Mouse (Mus musculus): ENCODE results near the gene Rnd3. TPM values are rescaled to one million over a fixed set of nuclear protein-coding genes. Genes with fewer than 3 reads are reported as not detected.
A peak's percentile ranks its signal among the peaks of the same experiment; 100 is the strongest.

Gene Rnd3
- polyA plus RNA-seq, 1 experiment from 2014 or later, result 12.9 TPM

DNA sequence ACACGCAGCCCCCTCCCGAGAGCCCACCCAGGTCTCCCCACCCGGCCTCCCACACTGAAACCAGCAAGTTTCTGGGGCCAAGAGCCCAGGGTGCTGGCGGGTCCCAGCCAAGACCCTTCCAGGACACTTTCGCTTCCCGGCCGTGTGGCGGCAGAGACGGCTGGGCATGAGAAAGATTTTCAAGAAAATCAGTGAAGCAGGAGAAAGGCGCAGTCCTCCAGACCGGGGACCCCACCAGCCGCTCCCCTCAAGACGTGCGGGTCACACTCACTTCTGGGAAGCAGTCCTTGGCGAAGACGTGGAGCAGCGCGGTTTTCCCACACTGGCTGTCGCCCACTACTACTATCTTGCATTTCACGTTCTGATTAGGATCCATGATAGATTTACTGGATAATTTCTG, 457 bp downstream of the Rnd3 start:
- H3K9me3 ChIP-seq (replicated peaks; ENCODE audit: control insufficient read depth, low read length), result no peaks in the 10 kb centered on the region

DNA sequence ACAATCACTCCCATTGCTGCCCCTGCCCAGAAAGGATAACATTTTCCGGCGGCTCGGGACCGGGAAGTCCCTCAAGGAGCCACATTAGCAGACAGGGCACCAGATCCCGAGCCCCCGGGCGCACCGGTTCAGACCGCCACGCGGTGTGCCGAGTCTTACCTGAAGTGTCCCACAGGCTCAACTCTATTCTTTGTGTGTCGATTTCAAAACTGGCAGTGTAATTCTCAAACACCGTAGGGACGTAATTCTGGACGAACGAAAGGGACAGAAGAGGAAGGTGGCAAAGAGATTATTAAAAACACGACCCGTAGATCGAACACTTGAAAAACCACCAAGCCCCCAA, 875 bp downstream of the Rnd3 start:
- WGBS (ENCODE audit: insufficient replicate concordance), result under 1% methylated on average over 20 of the region's 20 CpGs
- peaks cover 17% of the 10 kb centered on the region for H3K27me3 ChIP-seq (ENCODE audit: control insufficient read depth, insufficient read depth, low read depth, low read length)

More for the DNA sequence above, 457 bp downstream of the Rnd3 start:
- Histone ChIP-seq H3K27me3 (ENCODE audit: control insufficient read depth, insufficient read depth, low read depth, low read length) (peaks cover 17% of the 10 kb centered on the region), H3K36me3 (ENCODE audit: control insufficient read depth, insufficient read depth) (no peaks in the 10 kb centered on the region), H3K9ac (ENCODE audit: low read depth, low read length) (peak overlapping the region; percentile 65), H3K4me2 (ENCODE audit: low read depth, low read length) (peak overlapping the region; percentile 47), H3K27ac (ENCODE audit: low read length) (peak overlapping the region; percentile 33; the same call in 1 of the 2 replicates), H3K4me3 (ENCODE audit: low read depth, low read length) (peak overlapping the region; percentile 64), H3K4me1 (ENCODE audit: control insufficient read depth, low read depth, low read length) (no peaks in the 10 kb centered on the region; the same call in 1 of the 2 replicates)
- no peak for ATAC-seq (ENCODE audit: low read depth)
- 1% methylated on average over 20 of the region's 20 CpGs for WGBS (ENCODE audit: insufficient replicate concordance)

DNA sequence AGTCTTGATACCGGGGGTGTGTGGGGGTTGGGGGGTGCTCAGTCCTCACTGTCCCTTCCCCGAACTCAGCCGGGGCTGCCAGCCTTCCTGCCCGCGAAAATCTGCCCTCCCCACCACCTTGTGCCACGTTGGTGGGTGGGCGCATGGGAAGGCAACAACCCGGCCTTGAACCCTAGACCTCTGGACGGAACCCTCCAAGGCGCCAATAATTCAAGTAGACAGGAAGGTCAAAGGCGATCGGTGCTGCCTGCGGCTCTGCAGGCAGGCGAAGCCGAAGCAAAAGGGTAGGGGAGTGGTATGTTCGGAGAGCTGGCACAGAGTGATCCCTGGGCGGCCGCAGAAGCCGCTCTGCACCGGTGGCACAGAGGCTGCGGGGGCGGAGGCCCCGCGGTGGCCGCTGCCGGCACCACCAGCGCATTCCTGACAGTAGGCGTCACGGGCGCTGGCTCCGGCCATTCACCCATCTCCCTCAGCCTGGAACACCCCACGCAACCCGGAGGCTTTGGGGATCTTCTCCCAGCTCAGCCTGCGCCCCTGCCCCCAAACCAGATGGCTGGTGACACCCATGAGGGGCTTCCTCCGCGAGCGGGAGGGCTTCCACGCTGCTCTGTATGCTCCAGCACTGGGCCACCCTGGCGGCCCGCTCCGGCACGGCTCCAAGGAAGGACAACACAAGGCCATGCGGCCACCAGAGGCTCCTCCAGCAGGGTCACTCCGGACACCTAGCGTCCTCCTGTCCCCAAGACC, 1.4 kb downstream of the Rnd3 start:
- peak; percentile 53 for ATAC-seq (ENCODE audit: low read depth)
- peak overlapping the region; percentile 59 for H3K27ac ChIP-seq (ENCODE audit: low read length)
- H3K4me3 ChIP-seq (ENCODE audit: low read depth, low read length), result peak overlapping the region; percentile 64
- under 1% methylated on average over 45 of the region's 45 CpGs for WGBS (ENCODE audit: insufficient replicate concordance)
- peak overlapping the region; percentile 65 for H3K9ac ChIP-seq (ENCODE audit: low read depth, low read length)
- no peaks in the 10 kb centered on the region; the same call in 1 of the 2 replicates for H3K4me1 ChIP-seq (ENCODE audit: control insufficient read depth, low read depth, low read length)
- peaks cover 17% of the 10 kb centered on the region for H3K27me3 ChIP-seq (ENCODE audit: control insufficient read depth, insufficient read depth, low read depth, low read length)
- no peaks in the 10 kb centered on the region for H3K36me3 ChIP-seq (ENCODE audit: control insufficient read depth, insufficient read depth)
- no peaks in the 10 kb centered on the region for H3K9me3 ChIP-seq (replicated peaks; ENCODE audit: control insufficient read depth, low read length)
- H3K4me2 ChIP-seq (ENCODE audit: low read depth, low read length), result peak overlapping the region; percentile 49

More for the DNA sequence above, 875 bp downstream of the Rnd3 start:
- Histone ChIP-seq H3K4me1 (ENCODE audit: control insufficient read depth, low read depth, low read length) (no peaks in the 10 kb centered on the region; the same call in 1 of the 2 replicates), H3K4me2 (ENCODE audit: low read depth, low read length) (peak overlapping the region; percentile 47), H3K9ac (ENCODE audit: low read depth, low read length) (peak overlapping the region; percentile 65), H3K27ac (ENCODE audit: low read length) (peak overlapping the region; percentile 59), H3K9me3 (replicated peaks; ENCODE audit: control insufficient read depth, low read length) (no peaks in the 10 kb centered on the region), H3K4me3 (ENCODE audit: low read depth, low read length) (peak overlapping the region; percentile 64), H3K36me3 (ENCODE audit: control insufficient read depth, insufficient read depth) (no peaks in the 10 kb centered on the region)
- 0 out of 2 replicates have a peak, but pooled peaks have one; percentile 4 for ATAC-seq (ENCODE audit: low read depth)

DNA sequence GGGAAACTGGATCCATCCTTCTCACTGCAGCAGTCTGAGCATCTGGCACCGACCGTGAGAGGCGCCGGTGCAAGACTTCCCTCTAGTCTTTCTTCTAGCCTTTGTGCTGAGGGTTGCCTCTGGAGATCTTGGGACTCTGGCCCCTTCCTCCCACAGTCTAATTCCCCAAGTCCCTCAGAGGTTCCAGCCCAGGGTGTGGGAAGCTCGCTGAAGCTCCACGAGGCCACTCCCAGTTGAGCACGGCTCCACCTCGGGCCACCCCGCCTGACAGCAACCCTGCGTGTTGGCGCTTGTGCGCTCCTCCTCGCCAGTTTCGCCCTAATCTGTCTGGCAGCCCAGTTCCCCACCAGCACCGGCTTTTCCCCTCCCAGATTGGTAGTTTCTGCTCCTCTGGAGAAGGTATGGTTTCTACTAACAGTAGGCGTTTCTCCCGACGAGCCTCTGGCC, 2.0 kb downstream of the Rnd3 start:
- Histone ChIP-seq H3K4me1 (ENCODE audit: control insufficient read depth, low read depth, low read length) (no peaks in the 10 kb centered on the region; the same call in 1 of the 2 replicates), H3K27me3 (ENCODE audit: control insufficient read depth, insufficient read depth, low read depth, low read length) (peaks cover 17% of the 10 kb centered on the region), H3K9me3 (replicated peaks; ENCODE audit: control insufficient read depth, low read length) (no peaks in the 10 kb centered on the region), H3K27ac (ENCODE audit: low read length) (peak overlapping the region; percentile 2; the same call in 1 of the 2 replicates), H3K9ac (ENCODE audit: low read depth, low read length) (peak overlapping the region; percentile 65), H3K36me3 (ENCODE audit: control insufficient read depth, insufficient read depth) (no peaks in the 10 kb centered on the region), H3K4me3 (ENCODE audit: low read depth, low read length) (peak overlapping the region; percentile 64), H3K4me2 (ENCODE audit: low read depth, low read length) (peak overlapping the region; percentile 49)
- under 1% methylated on average over 18 of the region's 18 CpGs for whole genome bisulfite sequencing (ENCODE audit: insufficient replicate concordance)
- ATAC-seq (ENCODE audit: low read depth), result peak; percentile 56

DNA sequence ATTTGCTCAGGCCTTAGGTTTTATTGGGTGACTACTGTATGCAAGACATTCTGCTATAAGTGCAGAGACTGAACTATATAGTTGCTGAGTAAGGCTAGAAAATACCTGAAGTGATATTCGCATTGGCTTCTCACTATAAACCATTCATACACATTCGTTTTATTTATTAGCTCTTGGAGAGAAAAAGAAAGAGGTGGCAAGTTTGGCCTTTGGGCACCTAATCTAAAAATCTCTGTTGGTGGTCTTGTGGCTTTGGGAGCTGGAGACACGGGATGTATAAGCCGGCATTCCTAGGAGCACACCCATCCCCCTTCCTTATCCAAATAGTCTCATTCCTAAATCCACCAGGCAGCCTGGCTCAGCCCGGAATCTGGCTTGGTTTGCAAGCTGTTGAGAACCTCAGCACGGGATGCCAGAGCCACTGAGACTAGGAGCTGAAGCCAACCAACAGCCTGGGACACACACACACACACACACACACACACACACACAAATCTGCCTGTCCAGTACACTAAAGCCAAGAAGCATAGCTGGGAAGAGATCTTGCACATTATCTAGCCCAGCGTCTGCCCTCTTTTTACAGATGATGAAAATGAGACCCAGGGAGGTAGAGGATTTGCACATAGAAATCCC, 3.0 kb downstream of the Rnd3 start:
- no peak for ATAC-seq (ENCODE audit: low read depth)
- Histone ChIP-seq H3K4me2 (ENCODE audit: low read depth, low read length) (peak overlapping the region; percentile 49), H3K27ac (ENCODE audit: low read length) (no peak overlapping the region), H3K27me3 (ENCODE audit: control insufficient read depth, insufficient read depth, low read depth, low read length) (peaks cover 17% of the 10 kb centered on the region), H3K4me1 (ENCODE audit: control insufficient read depth, low read depth, low read length) (no peaks in the 10 kb centered on the region; the same call in 1 of the 2 replicates), H3K9ac (ENCODE audit: low read depth, low read length) (no peak overlapping the region), H3K9me3 (replicated peaks; ENCODE audit: control insufficient read depth, low read length) (no peaks in the 10 kb centered on the region), H3K4me3 (ENCODE audit: low read depth, low read length) (peak overlapping the region; percentile 64), H3K36me3 (ENCODE audit: control insufficient read depth, insufficient read depth) (no peaks in the 10 kb centered on the region)
- 28% methylated on average over 7 of the region's 7 CpGs for WGBS (ENCODE audit: insufficient replicate concordance)

DNA sequence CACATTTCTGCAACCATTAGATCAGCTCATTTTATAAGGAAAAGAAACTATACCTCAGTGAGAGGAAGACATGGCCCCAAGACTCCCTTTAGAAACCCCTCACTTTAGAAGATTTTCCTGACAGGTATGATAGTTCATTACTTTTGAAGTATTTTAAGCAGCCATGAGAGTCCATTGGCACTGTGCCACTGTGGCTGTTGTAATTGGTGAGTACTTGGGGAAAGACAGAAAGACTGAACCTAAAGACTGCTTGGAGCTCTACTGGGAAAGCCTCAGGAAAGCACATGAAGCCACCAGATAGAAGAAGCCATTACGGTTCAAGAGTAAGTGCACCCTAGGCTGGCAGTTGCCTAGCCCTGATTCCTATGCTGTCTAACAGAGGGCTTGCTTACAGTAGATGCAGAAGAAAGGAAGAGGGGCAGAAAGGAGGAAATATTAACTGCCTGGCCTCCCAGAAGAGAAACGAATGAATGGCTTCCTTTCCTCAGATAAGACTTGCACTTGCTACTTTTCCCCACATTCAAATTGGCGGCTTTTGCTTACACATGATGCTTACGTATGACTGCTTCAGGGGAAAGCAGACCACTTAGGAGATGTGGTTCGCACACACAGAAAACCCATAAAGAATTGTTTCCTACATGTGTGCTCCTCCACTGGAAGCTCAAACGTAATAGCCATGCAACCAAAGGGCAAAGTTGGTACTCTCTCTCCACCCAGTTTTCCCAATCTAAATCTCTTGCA, 4.4 kb downstream of the Rnd3 start:
- ATAC-seq (ENCODE audit: low read depth), result no peak
- peak overlapping the region; percentile 13; the same call in 1 of the 2 replicates for H3K4me3 ChIP-seq (ENCODE audit: low read depth, low read length)
- H3K27ac ChIP-seq (ENCODE audit: low read length), result peak overlapping the region; percentile 20; the same call in 1 of the 2 replicates
- H3K4me2 ChIP-seq (ENCODE audit: low read depth, low read length), result peak overlapping the region; percentile 30
- no peaks in the 10 kb centered on the region for H3K9me3 ChIP-seq (replicated peaks; ENCODE audit: control insufficient read depth, low read length)
- H3K4me1 ChIP-seq (ENCODE audit: control insufficient read depth, low read depth, low read length), result no peaks in the 10 kb centered on the region; the same call in 1 of the 2 replicates
- peaks cover 17% of the 10 kb centered on the region for H3K27me3 ChIP-seq (ENCODE audit: control insufficient read depth, insufficient read depth, low read depth, low read length)
- no peaks in the 10 kb centered on the region for H3K36me3 ChIP-seq (ENCODE audit: control insufficient read depth, insufficient read depth)
- H3K9ac ChIP-seq (ENCODE audit: low read depth, low read length), result no peak overlapping the region
- WGBS (ENCODE audit: insufficient replicate concordance), result 21% methylated on average over 6 of the region's 6 CpGs

DNA sequence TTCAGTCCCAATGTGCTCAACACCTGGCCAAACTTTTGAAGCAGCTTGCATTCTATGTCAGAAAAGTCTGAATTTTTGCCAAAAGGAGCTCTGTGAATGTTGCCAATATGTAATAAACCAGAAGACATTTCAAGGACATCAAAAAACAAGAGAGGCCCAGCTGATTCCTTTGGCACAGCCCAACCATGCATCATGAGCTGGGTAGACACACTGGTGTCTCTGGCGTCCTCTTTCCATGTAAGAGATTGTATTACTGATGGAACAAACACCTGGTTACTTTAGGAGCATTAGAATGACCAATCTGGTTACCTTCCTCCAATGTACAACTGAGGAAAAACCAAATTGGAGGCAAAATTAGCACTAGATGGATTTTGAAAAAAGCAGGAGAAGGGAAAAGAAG, 6.5 kb downstream of the Rnd3 start:
- WGBS (ENCODE audit: insufficient replicate concordance), result 28% methylated on average over 1 of the region's 1 CpGs

DNA sequence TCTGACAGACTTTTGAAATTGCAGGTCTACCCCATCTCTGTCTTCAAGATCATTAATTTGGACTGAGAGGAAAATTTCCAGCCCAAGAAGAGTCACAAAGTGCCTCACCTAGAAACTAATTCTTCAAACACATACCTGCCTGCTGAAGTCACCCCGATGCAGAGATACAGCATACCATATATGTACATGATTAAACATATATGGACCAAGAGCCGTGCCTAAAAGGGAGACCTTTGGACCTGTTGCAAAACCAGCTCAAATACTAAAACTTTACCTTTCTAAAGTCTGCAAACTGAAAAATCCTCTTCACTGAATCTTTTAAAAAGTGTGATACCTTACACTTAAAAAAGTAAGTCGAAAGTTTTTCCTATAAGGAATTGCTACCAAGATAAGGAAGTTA, 7.6 kb downstream of the Rnd3 start:
- Histone ChIP-seq H3K9ac (ENCODE audit: low read depth, low read length) (no peak overlapping the region), H3K4me3 (ENCODE audit: low read depth, low read length) (peak overlapping the region; percentile 11; the same call in 1 of the 2 replicates)
- peak; percentile 20; the same call in 1 of the 2 replicates for ATAC-seq (ENCODE audit: low read depth)

More for the DNA sequence above, 6.5 kb downstream of the Rnd3 start:
- Histone ChIP-seq H3K4me3 (ENCODE audit: low read depth, low read length) (no peak overlapping the region), H3K4me2 (ENCODE audit: low read depth, low read length) (0 out of 2 replicates have a peak overlapping the region, but pooled peaks have one; percentile 1), H3K36me3 (ENCODE audit: control insufficient read depth, insufficient read depth) (no peaks in the 10 kb centered on the region), H3K9me3 (replicated peaks; ENCODE audit: control insufficient read depth, low read length) (no peaks in the 10 kb centered on the region), H3K9ac (ENCODE audit: low read depth, low read length) (no peak overlapping the region), H3K4me1 (ENCODE audit: control insufficient read depth, low read depth, low read length) (peaks cover 2% of the 10 kb centered on the region), H3K27ac (ENCODE audit: low read length) (0 out of 2 replicates have a peak overlapping the region, but pooled peaks have one; percentile 28), H3K27me3 (ENCODE audit: control insufficient read depth, insufficient read depth, low read depth, low read length) (peaks cover 2% of the 10 kb centered on the region)
- no peak for ATAC-seq (ENCODE audit: low read depth)

More for the DNA sequence above, 7.6 kb downstream of the Rnd3 start:
- Histone ChIP-seq H3K27ac (ENCODE audit: low read length) (peak overlapping the region; percentile 45), H3K9me3 (replicated peaks; ENCODE audit: control insufficient read depth, low read length) (no peaks in the 10 kb centered on the region), H3K36me3 (ENCODE audit: control insufficient read depth, insufficient read depth) (no peaks in the 10 kb centered on the region), H3K27me3 (ENCODE audit: control insufficient read depth, insufficient read depth, low read depth, low read length) (no peaks in the 10 kb centered on the region), H3K4me2 (ENCODE audit: low read depth, low read length) (peak overlapping the region; percentile 12), H3K4me1 (ENCODE audit: control insufficient read depth, low read depth, low read length) (peaks cover 2% of the 10 kb centered on the region)
- WGBS (ENCODE audit: insufficient replicate concordance), result 41% methylated on average over 3 of the region's 3 CpGs
